Mouse (Mus musculus): Measurements from ENCODE around the gene 4921524J17Rik. TPM values are rescaled to one million over a fixed set of nuclear protein-coding genes. Genes with fewer than 3 reads are reported as not detected.

Gene 4921524J17Rik
- polyA plus RNA-seq, 1 experiment from 2014 or later: 71.5 TPM

DNA sequence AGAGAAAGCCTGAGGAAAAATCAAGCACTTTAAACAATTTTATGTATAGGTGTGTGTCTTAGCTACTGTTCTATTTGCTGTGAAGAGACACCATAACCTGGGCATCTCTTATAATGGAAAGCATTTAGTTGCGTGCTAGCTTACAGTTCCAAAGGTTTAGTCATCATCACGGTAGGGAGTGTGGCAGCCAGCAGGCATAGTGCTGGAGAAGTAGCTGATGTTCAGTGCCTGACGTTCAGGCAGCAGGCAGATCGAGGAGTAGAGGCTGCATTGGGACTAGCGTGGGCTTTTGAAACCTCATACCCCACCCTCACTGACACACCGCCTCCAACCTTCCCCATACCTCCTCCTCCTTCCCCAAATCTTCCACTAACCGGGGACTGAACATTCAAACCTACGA, 38.1 kb upstream of the 4921524J17Rik start:
- Histone ChIP-seq H3K27me3 (replicated peaks; ENCODE audit: control insufficient read depth, insufficient read depth, low read length) (no peaks in the 10 kb centered on the region), H3K36me3 (ENCODE audit: control insufficient read depth, insufficient read depth) (no peaks in the 10 kb centered on the region), H3K27ac (ENCODE audit: low read length) (no peak overlapping the region), H3K4me1 (replicated peaks; ENCODE audit: control insufficient read depth, insufficient read depth, low read length) (no peaks in the 10 kb centered on the region), H3K9me3 (ENCODE audit: control insufficient read depth, low read length) (no peaks in the 10 kb centered on the region), H3K9ac (replicated peaks; ENCODE audit: low read depth, low read length) (no peak overlapping the region), H3K4me2 (ENCODE audit: low read length) (no peak overlapping the region), H3K4me3 (replicated peaks; ENCODE audit: low read length) (no peak overlapping the region)
- ATAC-seq: no peak
- WGBS: 84% methylated on average over 8 of the region's 8 CpGs

- H3K9me3 ChIP-seq (ENCODE audit: control insufficient read depth, low read length): no peaks in the 10 kb centered on the region
- ATAC-seq: no peak
- H3K4me2 ChIP-seq (ENCODE audit: low read length): no peak overlapping the region
- H3K4me1 ChIP-seq (replicated peaks; ENCODE audit: control insufficient read depth, insufficient read depth, low read length): no peaks in the 10 kb centered on the region
- 85% methylated on average over 4 of the region's 4 CpGs for WGBS
- H3K4me3 ChIP-seq (replicated peaks; ENCODE audit: low read length): no peak overlapping the region
- H3K27ac ChIP-seq (ENCODE audit: low read length): no peak overlapping the region
- H3K36me3 ChIP-seq (ENCODE audit: control insufficient read depth, insufficient read depth): no peaks in the 10 kb centered on the region
- H3K27me3 ChIP-seq (replicated peaks; ENCODE audit: control insufficient read depth, insufficient read depth, low read length): no peaks in the 10 kb centered on the region
- H3K9ac ChIP-seq (replicated peaks; ENCODE audit: low read depth, low read length): no peak overlapping the region
These were observed 33.4 kb upstream of the 4921524J17Rik start for GRCm38 (mm10) chr8:85466056-85466455.

- ATAC-seq: no peak
- Histone ChIP-seq H3K9me3 (ENCODE audit: control insufficient read depth, low read length) (no peaks in the 10 kb centered on the region), H3K4me1 (replicated peaks; ENCODE audit: control insufficient read depth, insufficient read depth, low read length) (no peaks in the 10 kb centered on the region), H3K27me3 (replicated peaks; ENCODE audit: control insufficient read depth, insufficient read depth, low read length) (no peaks in the 10 kb centered on the region), H3K4me3 (replicated peaks; ENCODE audit: low read length) (no peak overlapping the region), H3K27ac (ENCODE audit: low read length) (no peak overlapping the region), H3K4me2 (ENCODE audit: low read length) (no peak overlapping the region), H3K36me3 (ENCODE audit: control insufficient read depth, insufficient read depth) (no peaks in the 10 kb centered on the region), H3K9ac (replicated peaks; ENCODE audit: low read depth, low read length) (no peak overlapping the region)
These were observed 31.7 kb upstream of the 4921524J17Rik start for GRCm38 (mm10) chr8:85464316-85464715.

GRCm38 (mm10) chr8:85462441-85462840, 29.8 kb upstream of the 4921524J17Rik start:
- H3K27me3 ChIP-seq (replicated peaks; ENCODE audit: control insufficient read depth, insufficient read depth, low read length): no peaks in the 10 kb centered on the region

DNA sequence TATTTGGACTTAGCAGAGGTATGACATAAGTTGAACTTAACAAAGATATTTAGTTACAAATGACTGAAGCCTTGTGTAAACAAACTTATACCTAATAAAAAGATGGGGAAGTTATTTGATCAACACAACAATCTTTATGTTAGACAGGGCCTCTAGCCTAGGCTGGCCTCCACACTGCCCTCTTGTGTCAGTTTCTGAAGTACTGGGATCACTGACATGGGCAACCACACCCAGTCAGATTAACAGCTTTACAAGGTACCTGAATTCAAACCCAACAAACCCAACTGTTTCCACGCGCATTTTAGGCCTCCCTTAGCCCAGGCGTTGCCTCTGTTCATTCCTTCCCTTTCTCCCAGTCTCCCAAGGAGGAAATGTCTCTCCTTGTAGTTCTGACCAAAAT, 28.7 kb upstream of the 4921524J17Rik start:
- Histone ChIP-seq H3K4me3 (replicated peaks; ENCODE audit: low read length) (no peak overlapping the region), H3K36me3 (ENCODE audit: control insufficient read depth, insufficient read depth) (no peaks in the 10 kb centered on the region), H3K27ac (ENCODE audit: low read length) (no peak overlapping the region), H3K4me2 (ENCODE audit: low read length) (no peak overlapping the region), H3K4me1 (replicated peaks; ENCODE audit: control insufficient read depth, insufficient read depth, low read length) (no peaks in the 10 kb centered on the region), H3K9ac (replicated peaks; ENCODE audit: low read depth, low read length) (no peak overlapping the region), H3K9me3 (ENCODE audit: control insufficient read depth, low read length) (no peaks in the 10 kb centered on the region), H3K27me3 (replicated peaks; ENCODE audit: control insufficient read depth, insufficient read depth, low read length) (no peaks in the 10 kb centered on the region)
- WGBS: 78% methylated on average over 3 of the region's 3 CpGs
- ATAC-seq: no peak

More at GRCm38 (mm10) chr8:85462441-85462840, 29.8 kb upstream of the 4921524J17Rik start:
- ATAC-seq: no peak
- H3K4me1 ChIP-seq (replicated peaks; ENCODE audit: control insufficient read depth, insufficient read depth, low read length): no peaks in the 10 kb centered on the region
- H3K4me2 ChIP-seq (ENCODE audit: low read length): no peak overlapping the region
- no peak overlapping the region for H3K9ac ChIP-seq (replicated peaks; ENCODE audit: low read depth, low read length)
- H3K36me3 ChIP-seq (ENCODE audit: control insufficient read depth, insufficient read depth): no peaks in the 10 kb centered on the region
- H3K9me3 ChIP-seq (ENCODE audit: control insufficient read depth, low read length): no peaks in the 10 kb centered on the region
- WGBS: 92% methylated on average over 1 of the region's 1 CpGs
- H3K27ac ChIP-seq (ENCODE audit: low read length): no peak overlapping the region
- H3K4me3 ChIP-seq (replicated peaks; ENCODE audit: low read length): no peak overlapping the region

GRCm38 (mm10) chr8:85460804-85461203, 28.2 kb upstream of the 4921524J17Rik start:
- Histone ChIP-seq H3K4me2 (ENCODE audit: low read length) (no peak overlapping the region), H3K4me1 (replicated peaks; ENCODE audit: control insufficient read depth, insufficient read depth, low read length) (no peaks in the 10 kb centered on the region), H3K9me3 (ENCODE audit: control insufficient read depth, low read length) (no peaks in the 10 kb centered on the region), H3K4me3 (replicated peaks; ENCODE audit: low read length) (no peak overlapping the region), H3K27me3 (replicated peaks; ENCODE audit: control insufficient read depth, insufficient read depth, low read length) (no peaks in the 10 kb centered on the region), H3K36me3 (ENCODE audit: control insufficient read depth, insufficient read depth) (no peaks in the 10 kb centered on the region), H3K9ac (replicated peaks; ENCODE audit: low read depth, low read length) (no peak overlapping the region), H3K27ac (ENCODE audit: low read length) (no peak overlapping the region)
- WGBS: 33% methylated on average over 5 of the region's 5 CpGs
- ATAC-seq: no peak

- Histone ChIP-seq H3K4me1 (replicated peaks; ENCODE audit: control insufficient read depth, insufficient read depth, low read length) (no peaks in the 10 kb centered on the region), H3K4me3 (replicated peaks; ENCODE audit: low read length) (no peak overlapping the region), H3K9me3 (ENCODE audit: control insufficient read depth, low read length) (no peaks in the 10 kb centered on the region), H3K27ac (ENCODE audit: low read length) (no peak overlapping the region), H3K36me3 (ENCODE audit: control insufficient read depth, insufficient read depth) (no peaks in the 10 kb centered on the region), H3K9ac (replicated peaks; ENCODE audit: low read depth, low read length) (no peak overlapping the region), H3K27me3 (replicated peaks; ENCODE audit: control insufficient read depth, insufficient read depth, low read length) (no peaks in the 10 kb centered on the region), H3K4me2 (ENCODE audit: low read length) (no peak overlapping the region)
- WGBS: 77% methylated on average over 3 of the region's 3 CpGs
- ATAC-seq: no peak
These were observed 26.9 kb upstream of the 4921524J17Rik start for GRCm38 (mm10) chr8:85459582-85459981.

GRCm38 (mm10) chr8:85456536-85456935, 23.9 kb upstream of the 4921524J17Rik start:
- Histone ChIP-seq H3K4me3 (replicated peaks; ENCODE audit: low read length) (no peak overlapping the region), H3K4me2 (ENCODE audit: low read length) (no peak overlapping the region), H3K9ac (replicated peaks; ENCODE audit: low read depth, low read length) (no peak overlapping the region), H3K4me1 (replicated peaks; ENCODE audit: control insufficient read depth, insufficient read depth, low read length) (peaks cover 13% of the 10 kb centered on the region), H3K9me3 (ENCODE audit: control insufficient read depth, low read length) (no peaks in the 10 kb centered on the region), H3K27me3 (replicated peaks; ENCODE audit: control insufficient read depth, insufficient read depth, low read length) (no peaks in the 10 kb centered on the region), H3K36me3 (ENCODE audit: control insufficient read depth, insufficient read depth) (no peaks in the 10 kb centered on the region), H3K27ac (ENCODE audit: low read length) (no peak overlapping the region)
- ATAC-seq: peak; percentile 80
- WGBS: 10% methylated on average over 14 of the region's 14 CpGs

- Histone ChIP-seq H3K9ac (replicated peaks; ENCODE audit: low read depth, low read length) (no peak overlapping the region), H3K4me3 (replicated peaks; ENCODE audit: low read length) (no peak overlapping the region), H3K4me1 (replicated peaks; ENCODE audit: control insufficient read depth, insufficient read depth, low read length) (peaks cover 13% of the 10 kb centered on the region), H3K27me3 (replicated peaks; ENCODE audit: control insufficient read depth, insufficient read depth, low read length) (no peaks in the 10 kb centered on the region), H3K36me3 (ENCODE audit: control insufficient read depth, insufficient read depth) (no peaks in the 10 kb centered on the region), H3K4me2 (ENCODE audit: low read length) (no peak overlapping the region), H3K9me3 (ENCODE audit: control insufficient read depth, low read length) (no peaks in the 10 kb centered on the region), H3K27ac (ENCODE audit: low read length) (no peak overlapping the region)
- no peak for ATAC-seq
- 71% methylated on average over 8 of the region's 8 CpGs for WGBS
These were observed 22.1 kb upstream of the 4921524J17Rik start for GRCm38 (mm10) chr8:85454750-85455149.

- no peak overlapping the region for H3K4me2 ChIP-seq (ENCODE audit: low read length)
- H3K36me3 ChIP-seq (ENCODE audit: control insufficient read depth, insufficient read depth): no peaks in the 10 kb centered on the region
- H3K27me3 ChIP-seq (replicated peaks; ENCODE audit: control insufficient read depth, insufficient read depth, low read length): no peaks in the 10 kb centered on the region
- no peaks in the 10 kb centered on the region for H3K9me3 ChIP-seq (ENCODE audit: control insufficient read depth, low read length)
- peaks cover 13% of the 10 kb centered on the region for H3K4me1 ChIP-seq (replicated peaks; ENCODE audit: control insufficient read depth, insufficient read depth, low read length)
- 20% methylated on average over 2 of the region's 2 CpGs for WGBS
- no peak overlapping the region for H3K4me3 ChIP-seq (replicated peaks; ENCODE audit: low read length)
- no peak overlapping the region for H3K27ac ChIP-seq (ENCODE audit: low read length)
- H3K9ac ChIP-seq (replicated peaks; ENCODE audit: low read depth, low read length): no peak overlapping the region
- 0 out of 2 replicates have a peak, but pooled peaks have one; percentile 4 for ATAC-seq
These were observed 20.6 kb upstream of the 4921524J17Rik start for GRCm38 (mm10) chr8:85453256-85453655.

Data from forebrain, embryonic 16.5 days (tissue).